Mouse (Mus musculus): ENCODE results near the gene Ccdc137. TPM values are rescaled to one million over a fixed set of nuclear protein-coding genes. Genes with fewer than 3 reads are reported as not detected.

Gene Ccdc137
- polyA plus RNA-seq, 1 experiment from 2014 or later = 25.4 TPM

Other genes with a start within 250 kb of the Ccdc137 start
- 17.6 and 20.6 TPM in 2 replicates for gene Bahcc1, start 225.2 kb upstream of the Ccdc137 start, polyA plus RNA-seq (2014; fragmentation: Nextera tagmentation; extraction: Ambion mirVana)
- gene Actg1, start 109.6 kb upstream of the Ccdc137 start, polyA plus RNA-seq (2014; fragmentation: Nextera tagmentation; extraction: Ambion mirVana) = 2,965 and 3,081 TPM in 2 replicates
- gene Fscn2, start 96.6 kb upstream of the Ccdc137 start, polyA plus RNA-seq (2014; fragmentation: Nextera tagmentation; extraction: Ambion mirVana) = 1.4 TPM in 2 replicates
- gene Faap100, start 79.4 kb upstream of the Ccdc137 start, polyA plus RNA-seq (2014; fragmentation: Nextera tagmentation; extraction: Ambion mirVana) = 25.3 and 29.2 TPM in 2 replicates
- gene Nploc4, start 20.4 kb upstream of the Ccdc137 start, polyA plus RNA-seq (2014; fragmentation: Nextera tagmentation; extraction: Ambion mirVana) = 41.0 and 44.7 TPM in 2 replicates
- gene Tspan10, start 15.5 kb upstream of the Ccdc137 start, polyA plus RNA-seq (2014; fragmentation: Nextera tagmentation; extraction: Ambion mirVana) = not detected in 2 replicates
- 0.40 and 0.41 TPM in 2 replicates for gene Pde6g, start 4.6 kb upstream of the Ccdc137 start, polyA plus RNA-seq (2014; fragmentation: Nextera tagmentation; extraction: Ambion mirVana)
- gene Oxld1, start within 50 bp of the Ccdc137 start, polyA plus RNA-seq (2014; fragmentation: Nextera tagmentation; extraction: Ambion mirVana) = 10.4 and 11.5 TPM in 2 replicates
- 48.0 and 53.0 TPM in 2 replicates for gene Arl16, start 9.5 kb downstream of the Ccdc137 start, polyA plus RNA-seq (2014; fragmentation: Nextera tagmentation; extraction: Ambion mirVana)
- gene Mrpl12, start 26.5 kb downstream of the Ccdc137 start, polyA plus RNA-seq (2014; fragmentation: Nextera tagmentation; extraction: Ambion mirVana) = 137 and 152 TPM in 2 replicates
- 30.0 and 38.7 TPM in 2 replicates for gene Slc25a10, start 33.7 kb downstream of the Ccdc137 start, polyA plus RNA-seq (2014; fragmentation: Nextera tagmentation; extraction: Ambion mirVana)
- 0.11 TPM in 1 of 2 replicates, not detected in the other for gene Gcgr, start 72.6 kb downstream of the Ccdc137 start, polyA plus RNA-seq (2014; fragmentation: Nextera tagmentation; extraction: Ambion mirVana)
- 232 and 237 TPM in 2 replicates for gene Mcrip1, start 91.6 kb downstream of the Ccdc137 start, polyA plus RNA-seq (2014; fragmentation: Nextera tagmentation; extraction: Ambion mirVana)
- gene Ppp1r27, start 93.0 kb downstream of the Ccdc137 start, polyA plus RNA-seq (2014; fragmentation: Nextera tagmentation; extraction: Ambion mirVana) = not detected in 2 replicates
- gene P4hb, start 115.1 kb downstream of the Ccdc137 start, polyA plus RNA-seq (2014; fragmentation: Nextera tagmentation; extraction: Ambion mirVana) = 492 and 493 TPM in 2 replicates
- 521 and 583 TPM in 2 replicates for gene Arhgdia, start 123.5 kb downstream of the Ccdc137 start, polyA plus RNA-seq (2014; fragmentation: Nextera tagmentation; extraction: Ambion mirVana)
- 820 and 827 TPM in 2 replicates for gene Alyref, start 140.2 kb downstream of the Ccdc137 start, polyA plus RNA-seq (2014; fragmentation: Nextera tagmentation; extraction: Ambion mirVana)
- gene Anapc11, start 140.3 kb downstream of the Ccdc137 start, polyA plus RNA-seq (2014; fragmentation: Nextera tagmentation; extraction: Ambion mirVana) = 178 and 204 TPM in 2 replicates
- 0.38 TPM in 1 of 2 replicates, not detected in the other for gene Npb, start 150.4 kb downstream of the Ccdc137 start, polyA plus RNA-seq (2014; fragmentation: Nextera tagmentation; extraction: Ambion mirVana)
- 89.4 and 101 TPM in 2 replicates for gene Pcyt2, start 159.8 kb downstream of the Ccdc137 start, polyA plus RNA-seq (2014; fragmentation: Nextera tagmentation; extraction: Ambion mirVana)
- gene Sirt7, start 167.1 kb downstream of the Ccdc137 start, polyA plus RNA-seq (2014; fragmentation: Nextera tagmentation; extraction: Ambion mirVana) = 29.5 and 33.2 TPM in 2 replicates
- 18.0 and 19.7 TPM in 2 replicates for gene Mafg, start 175.5 kb downstream of the Ccdc137 start, polyA plus RNA-seq (2014; fragmentation: Nextera tagmentation; extraction: Ambion mirVana)
- gene Pycr1, start 185.7 kb downstream of the Ccdc137 start, polyA plus RNA-seq (2014; fragmentation: Nextera tagmentation; extraction: Ambion mirVana) = 32.4 and 32.8 TPM in 2 replicates
- gene Myadml2, start 190.0 kb downstream of the Ccdc137 start, polyA plus RNA-seq (2014; fragmentation: Nextera tagmentation; extraction: Ambion mirVana) = 0.36 and 0.57 TPM in 2 replicates
- gene Notum, start 203.1 kb downstream of the Ccdc137 start, polyA plus RNA-seq (2014; fragmentation: Nextera tagmentation; extraction: Ambion mirVana) = 0.90 and 1.4 TPM in 2 replicates
- 101 and 113 TPM in 2 replicates for gene Aspscr1, start 214.9 kb downstream of the Ccdc137 start, polyA plus RNA-seq (2014; fragmentation: Nextera tagmentation; extraction: Ambion mirVana)

Measured in midbrain, embryonic 11.5 days (tissue).